Mouse (Mus musculus): ENCODE data around the gene Olfr287. TPM values are rescaled to one million over a fixed set of nuclear protein-coding genes. Genes with fewer than 3 reads are reported as not detected.

Gene Olfr287
- total RNA-seq (2014; rRNA removed) = not detected in 2 replicates
- polyA plus RNA-seq (2012; rRNA removed) = not detected in 2 replicates

DNA sequence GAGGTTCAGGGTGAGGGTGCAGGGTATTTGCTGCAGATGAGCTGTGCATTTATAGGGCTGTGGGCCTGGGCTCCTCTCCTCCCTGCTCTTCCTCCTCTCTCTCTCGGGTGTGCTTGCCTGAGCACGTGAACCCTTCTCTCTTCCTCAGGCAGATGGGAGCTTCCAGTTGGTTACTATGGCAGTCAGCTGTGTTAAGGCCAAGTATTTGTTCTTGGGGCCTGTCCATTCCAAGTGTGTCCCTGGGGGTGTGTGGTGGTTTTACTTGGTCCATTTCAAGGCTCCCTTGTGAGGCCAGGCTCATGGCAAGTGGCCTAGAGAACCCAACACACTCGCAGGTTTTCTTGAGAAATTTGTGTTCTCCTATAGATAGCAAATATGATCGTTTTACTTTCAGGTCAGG is at the start of gene Olfr287, which contains the start of gene Gm44579:
TSS of gene Olfr287 (minus strand) at position 180 of the 400 bp plus-strand sequence.
TSS of gene Gm44579 (minus strand) at position 101 of the 400 bp plus-strand sequence.
- no peak within 1 kb of the TSS for H3K27ac ChIP-seq (replicated peaks; ENCODE audit: insufficient read depth, low read depth, low read length)
- 67% methylated on average over 4 of the region's 4 CpGs for WGBS
- no peaks in the 10 kb centered on the region for H3K79me2 ChIP-seq (ENCODE audit: control insufficient read depth, insufficient read depth, low read length)
- TF ChIP-seq CTCF (IDR thresholded peaks at IDR 0.05; ENCODE audit: low read depth, low read length) (no peak), POLR2A (IDR thresholded peaks at IDR 0.05; ENCODE audit: extremely low read depth, insufficient read depth, low read length) (no peak)
- no peak for DNase-seq (ENCODE audit: extremely low read depth, low read depth, low spot score)
- no peaks in the 10 kb centered on the region for H3K36me3 ChIP-seq (ENCODE audit: control insufficient read depth, insufficient read depth, low read length)
- no peak within 1 kb of the TSS for H3K9ac ChIP-seq (ENCODE audit: low read depth, low read length)
- H3K4me1 ChIP-seq (ENCODE audit: control insufficient read depth, insufficient read depth, low read length) = no peaks in the 10 kb centered on the region
- H3K4me3 ChIP-seq (ENCODE audit: insufficient read depth, low read depth, low read length) = no peak within 1 kb of the TSS
- 0 out of 2 replicates have a peak, but pooled peaks cover 2% of the 10 kb centered on the region for H3K27me3 ChIP-seq (ENCODE audit: control insufficient read depth, insufficient read depth, low read length)

DNA sequence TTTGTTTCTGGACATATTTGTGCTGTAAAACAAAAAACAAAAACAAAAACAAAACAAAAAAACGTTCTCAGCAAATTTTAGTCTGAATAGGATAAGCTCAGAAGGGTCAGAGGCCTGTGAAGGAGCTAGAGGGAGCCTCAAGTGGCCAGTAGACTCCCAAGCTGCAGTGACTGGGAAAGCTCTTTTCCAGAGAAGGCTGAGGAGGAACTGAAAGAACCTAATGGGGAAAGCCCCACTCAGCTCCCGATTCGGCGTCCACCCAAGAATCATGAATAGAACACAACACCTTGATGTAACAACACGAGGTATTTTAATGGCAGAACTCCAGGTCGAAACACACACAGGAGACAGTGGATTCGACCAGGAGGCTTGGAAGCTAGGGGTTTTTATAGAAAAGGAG is 36.9 kb upstream of the Olfr287 start:
- no peaks in the 10 kb centered on the region for H3K79me2 ChIP-seq (ENCODE audit: control insufficient read depth, insufficient read depth, low read length)
- WGBS = 83% methylated on average over 7 of the region's 7 CpGs
- no peak overlapping the region for H3K9ac ChIP-seq (ENCODE audit: low read depth, low read length)
- DNase-seq (ENCODE audit: extremely low read depth, low read depth, low spot score) = no peak
- H3K27ac ChIP-seq (replicated peaks; ENCODE audit: insufficient read depth, low read depth, low read length) = no peak overlapping the region
- H3K4me3 ChIP-seq (ENCODE audit: insufficient read depth, low read depth, low read length) = no peak overlapping the region
- H3K27me3 ChIP-seq (ENCODE audit: control insufficient read depth, insufficient read depth, low read length) = peaks cover 2% of the 10 kb centered on the region; the same call in 1 of the 2 replicates
- no peaks in the 10 kb centered on the region for H3K36me3 ChIP-seq (ENCODE audit: control insufficient read depth, insufficient read depth, low read length)
- no peaks in the 10 kb centered on the region for H3K4me1 ChIP-seq (ENCODE audit: control insufficient read depth, insufficient read depth, low read length)
- TF ChIP-seq POLR2A (IDR thresholded peaks at IDR 0.05; ENCODE audit: extremely low read depth, insufficient read depth, low read length) (no peak), CTCF (IDR thresholded peaks at IDR 0.05; ENCODE audit: low read depth, low read length) (no peak)

GRCm38 (mm10) chr15:98257193-98257592 is 36.3 kb upstream of the Olfr287 start, which contains the start of gene H1fnt:
Gene H1fnt (minus strand): TSS chr15:98257293.
- peaks cover 2% of the 10 kb centered on the region; the same call in 1 of the 2 replicates for H3K27me3 ChIP-seq (ENCODE audit: control insufficient read depth, insufficient read depth, low read length)
- DNase-seq (ENCODE audit: extremely low read depth, low read depth, low spot score) = no peak
- no peak for TF ChIP-seq POLR2A (IDR thresholded peaks at IDR 0.05; ENCODE audit: extremely low read depth, insufficient read depth, low read length)
- no peak for TF ChIP-seq CTCF (IDR thresholded peaks at IDR 0.05; ENCODE audit: low read depth, low read length)
- H3K36me3 ChIP-seq (ENCODE audit: control insufficient read depth, insufficient read depth, low read length) = no peaks in the 10 kb centered on the region
- no peak within 1 kb of the TSS for H3K9ac ChIP-seq (ENCODE audit: low read depth, low read length)
- H3K4me1 ChIP-seq (ENCODE audit: control insufficient read depth, insufficient read depth, low read length) = no peaks in the 10 kb centered on the region
- WGBS = 88% methylated on average over 8 of the region's 8 CpGs
- H3K79me2 ChIP-seq (ENCODE audit: control insufficient read depth, insufficient read depth, low read length) = no peaks in the 10 kb centered on the region
- no peak within 1 kb of the TSS for H3K4me3 ChIP-seq (ENCODE audit: insufficient read depth, low read depth, low read length)
- H3K27ac ChIP-seq (replicated peaks; ENCODE audit: insufficient read depth, low read depth, low read length) = no peak within 1 kb of the TSS

DNA sequence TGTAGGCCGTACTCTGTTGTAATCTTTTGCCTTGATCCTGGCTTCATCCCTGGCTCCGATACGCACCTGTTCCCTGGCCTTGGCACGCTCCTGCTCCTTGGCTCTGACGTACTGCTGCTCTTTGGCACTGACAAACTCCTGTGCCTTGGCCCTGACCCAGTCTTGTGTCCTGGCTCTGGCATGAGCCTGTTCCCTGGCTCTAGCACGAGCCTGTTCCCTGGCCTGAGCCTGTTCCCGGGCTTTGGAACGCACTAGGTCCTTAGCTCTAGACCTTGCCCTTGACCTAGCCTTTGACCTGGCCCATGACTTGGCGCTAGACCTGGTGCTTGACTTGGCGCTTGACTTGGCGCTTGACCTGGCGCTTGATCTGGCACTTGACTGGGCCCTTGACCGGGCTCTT is 35.4 kb upstream of the Olfr287 start:
- H3K9ac ChIP-seq (ENCODE audit: low read depth, low read length) = no peak overlapping the region
- H3K36me3 ChIP-seq (ENCODE audit: control insufficient read depth, insufficient read depth, low read length) = no peaks in the 10 kb centered on the region
- no peaks in the 10 kb centered on the region for H3K79me2 ChIP-seq (ENCODE audit: control insufficient read depth, insufficient read depth, low read length)
- 94% methylated on average over 13 of the region's 13 CpGs for WGBS
- TF ChIP-seq CTCF (IDR thresholded peaks at IDR 0.05; ENCODE audit: low read depth, low read length) (no peak), POLR2A (IDR thresholded peaks at IDR 0.05; ENCODE audit: extremely low read depth, insufficient read depth, low read length) (no peak)
- DNase-seq (ENCODE audit: extremely low read depth, low read depth, low spot score) = no peak
- no peak overlapping the region for H3K4me3 ChIP-seq (ENCODE audit: insufficient read depth, low read depth, low read length)
- no peaks in the 10 kb centered on the region for H3K27me3 ChIP-seq (ENCODE audit: control insufficient read depth, insufficient read depth, low read length)
- no peaks in the 10 kb centered on the region for H3K4me1 ChIP-seq (ENCODE audit: control insufficient read depth, insufficient read depth, low read length)
- H3K27ac ChIP-seq (replicated peaks; ENCODE audit: insufficient read depth, low read depth, low read length) = no peak overlapping the region

DNA sequence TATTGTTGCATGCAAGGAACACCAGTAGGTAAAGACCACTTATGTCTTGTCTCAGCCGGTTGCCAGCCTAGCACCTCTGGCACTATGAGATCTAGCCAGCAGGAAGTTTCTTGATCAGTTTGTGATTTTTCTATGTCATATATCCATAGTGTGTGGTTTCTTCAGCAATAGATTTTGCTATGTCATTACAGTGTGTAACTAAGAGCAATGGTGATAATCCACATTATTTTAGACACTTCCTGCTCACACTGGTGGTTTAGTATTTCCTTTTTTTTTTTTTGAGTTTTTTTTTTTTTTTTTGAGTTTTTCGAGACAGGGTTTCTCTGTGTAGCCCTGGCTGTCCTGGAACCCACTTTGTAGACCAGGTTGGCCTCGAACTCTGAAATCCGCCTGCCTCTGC is 14.6 kb upstream of the Olfr287 start:
- WGBS = 84% methylated on average over 4 of the region's 4 CpGs
- no peak for DNase-seq (ENCODE audit: extremely low read depth, low read depth, low spot score)
- H3K79me2 ChIP-seq (ENCODE audit: control insufficient read depth, insufficient read depth, low read length) = no peaks in the 10 kb centered on the region
- no peaks in the 10 kb centered on the region for H3K36me3 ChIP-seq (ENCODE audit: control insufficient read depth, insufficient read depth, low read length)
- H3K4me1 ChIP-seq (ENCODE audit: control insufficient read depth, insufficient read depth, low read length) = no peaks in the 10 kb centered on the region
- no peaks in the 10 kb centered on the region; the same call in 1 of the 2 replicates for H3K27me3 ChIP-seq (ENCODE audit: control insufficient read depth, insufficient read depth, low read length)
- H3K9ac ChIP-seq (ENCODE audit: low read depth, low read length) = no peak overlapping the region
- no peak for TF ChIP-seq CTCF (IDR thresholded peaks at IDR 0.05; ENCODE audit: low read depth, low read length)
- no peak for TF ChIP-seq POLR2A (IDR thresholded peaks at IDR 0.05; ENCODE audit: extremely low read depth, insufficient read depth, low read length)
- no peak overlapping the region for H3K4me3 ChIP-seq (ENCODE audit: insufficient read depth, low read depth, low read length)
- no peak overlapping the region for H3K27ac ChIP-seq (replicated peaks; ENCODE audit: insufficient read depth, low read depth, low read length)

DNA sequence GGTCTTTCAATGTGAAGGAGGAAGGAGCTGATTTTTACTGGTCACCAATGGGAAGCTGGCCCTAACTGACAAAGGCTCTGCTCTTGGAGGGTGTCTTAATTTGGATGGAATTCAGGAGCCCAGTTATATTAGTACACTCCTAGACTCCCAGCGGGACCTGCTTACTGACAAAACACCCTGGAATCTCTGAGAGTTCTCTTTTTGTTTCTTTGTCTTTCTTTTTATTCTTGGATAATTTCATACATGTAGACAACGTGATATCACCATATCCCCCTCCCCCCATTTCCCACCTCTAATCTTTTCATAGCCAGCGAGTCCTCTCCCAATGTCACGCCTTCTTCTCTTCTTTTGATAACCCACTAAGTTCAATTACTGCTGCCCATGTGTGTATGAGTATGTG is 13.5 kb upstream of the Olfr287 start, which contains the start of gene Olfr286:
TSS of gene Olfr286 (minus strand) at position 101 of the 400 bp plus-strand sequence.
- no peaks in the 10 kb centered on the region; the same call in 1 of the 2 replicates for H3K27me3 ChIP-seq (ENCODE audit: control insufficient read depth, insufficient read depth, low read length)
- no peaks in the 10 kb centered on the region for H3K4me1 ChIP-seq (ENCODE audit: control insufficient read depth, insufficient read depth, low read length)
- H3K79me2 ChIP-seq (ENCODE audit: control insufficient read depth, insufficient read depth, low read length) = no peaks in the 10 kb centered on the region
- H3K4me3 ChIP-seq (ENCODE audit: insufficient read depth, low read depth, low read length) = no peak within 1 kb of the TSS
- H3K27ac ChIP-seq (replicated peaks; ENCODE audit: insufficient read depth, low read depth, low read length) = no peak within 1 kb of the TSS
- no peak for DNase-seq (ENCODE audit: extremely low read depth, low read depth, low spot score)
- 80% methylated on average over 4 of the region's 4 CpGs for WGBS
- no peak within 1 kb of the TSS for H3K9ac ChIP-seq (ENCODE audit: low read depth, low read length)
- TF ChIP-seq POLR2A (IDR thresholded peaks at IDR 0.05; ENCODE audit: extremely low read depth, insufficient read depth, low read length) (no peak), CTCF (IDR thresholded peaks at IDR 0.05; ENCODE audit: low read depth, low read length) (no peak)
- no peaks in the 10 kb centered on the region for H3K36me3 ChIP-seq (ENCODE audit: control insufficient read depth, insufficient read depth, low read length)

Data from liver, adult 2 months (tissue).